Comparison of ENCODE assay signal across 8 mouse cellular contexts in genomic region chr6:136553767-136554569, GRCm38 (mm10). TPM values are rescaled to one million over a fixed set of nuclear protein-coding genes. Genes with fewer than 3 reads are reported as not detected.
A peak's percentile ranks its signal among the peaks of the same experiment; 100 is the strongest.
DNase-seq lines count a peak whose midpoint lies in the region; ATAC-seq and TF ChIP-seq lines count a peak whose summit lies in the region.

No protein-coding gene starts in this region.

- 30% methylated on average over 11 of the region's 11 CpGs for WGBS in forebrain, embryonic 14.5 days
- WGBS in liver, postnatal 0 days (ENCODE audit: insufficient replicate concordance) = 29% methylated on average over 11 of the region's 11 CpGs

- H3K27me3 ChIP-seq in forebrain, embryonic 14.5 days (replicated peaks; ENCODE audit: control insufficient read depth, insufficient read depth, low read length) = no peaks in the 10 kb centered on the region
- H3K27me3 ChIP-seq in liver, postnatal 0 days (ENCODE audit: insufficient read depth, low read length) = no peaks in the 10 kb centered on the region

- intact Hi-C loops in gastrocnemius, postnatal 14 days (cut with DNase I; ENCODE audit: low total_unique reads) = loop anchor here (10.0 kb wide), 1 partner anchor 129 kb away; no protein-coding TSS in a partner anchor

- H3K9ac ChIP-seq in forebrain, embryonic 14.5 days (ENCODE audit: low read length) = no peak overlapping the region
- H3K9ac ChIP-seq in liver, postnatal 0 days (replicated peaks) = no peak overlapping the region

- peak; percentile 30 for DNase-seq in spleen, adult 12 weeks (ENCODE audit: low spot score)
- DNase-seq in spleen, adult 18-20 months = no peak
- DNase-seq in forebrain, embryonic 14.5 days (ENCODE audit: low spot score) = peak; percentile 95
- DNase-seq in induced T-regulatory cell, adult 2 months (ENCODE audit: low read depth) = peak; percentile 92
- DNase-seq in liver, postnatal 0 days = peak; percentile 28
- DNase-seq in gastrocnemius, postnatal 14 days = no peak

- peak; percentile 28; the same call in 1 of the 2 replicates for TF ChIP-seq CTCF in liver, postnatal 0 days (IDR thresholded peaks at IDR 0.05; ENCODE audit: low read depth)

- H3K36me3 ChIP-seq in forebrain, embryonic 14.5 days (ENCODE audit: control insufficient read depth, insufficient read depth, low read length) = no peaks in the 10 kb centered on the region
- peaks cover 16% of the 10 kb centered on the region for H3K36me3 ChIP-seq in liver, postnatal 0 days (replicated peaks; ENCODE audit: insufficient read depth, low read length)

- 0 out of 2 replicates have a peak overlapping the region, but pooled peaks have one; percentile 26 for H3K27ac ChIP-seq in brown adipose tissue, adult 24 weeks (replicated peaks; ENCODE audit: low read depth, low read length)
- peak overlapping the region; percentile 79 for H3K27ac ChIP-seq in forebrain, embryonic 14.5 days (ENCODE audit: low read depth, low read length)
- no peak overlapping the region for H3K27ac ChIP-seq in liver, postnatal 0 days (ENCODE audit: low read depth)

- H3K4me1 ChIP-seq in brown adipose tissue, adult 24 weeks (ENCODE audit: control insufficient read depth, insufficient read depth, insufficient read length, low read length) = no peaks in the 10 kb centered on the region; the same call in 1 of the 2 replicates
- H3K4me1 ChIP-seq in forebrain, embryonic 14.5 days (ENCODE audit: control insufficient read depth, insufficient read depth, low read length) = peaks cover 11% of the 10 kb centered on the region
- H3K4me1 ChIP-seq in liver, postnatal 0 days (ENCODE audit: insufficient read depth) = peaks cover 18% of the 10 kb centered on the region

- no peaks in the 10 kb centered on the region for H3K9me3 ChIP-seq in forebrain, embryonic 14.5 days (replicated peaks; ENCODE audit: control insufficient read depth, low read length)
- H3K9me3 ChIP-seq in liver, postnatal 0 days (ENCODE audit: low read length) = no peaks in the 10 kb centered on the region

- TF ChIP-seq EP300 in liver, postnatal 0 days (IDR thresholded peaks at IDR 0.05; ENCODE audit: low read depth) = no peak

- ATAC-seq in forebrain, embryonic 14.5 days = peak; percentile 83
- peak; percentile 78 for ATAC-seq in liver, postnatal 0 days
- ATAC-seq in neutrophil, adult 5-6 weeks (ENCODE audit: extremely low read depth, insufficient number of reproducible peaks, low FRiP score, poor library complexity, severe bottlenecking) = peak; percentile 91

- H3K4me3 ChIP-seq in brown adipose tissue, adult 24 weeks (ENCODE audit: insufficient read depth, low read depth, low read length) = no peak overlapping the region
- no peak overlapping the region for H3K4me3 ChIP-seq in forebrain, embryonic 14.5 days (ENCODE audit: low read depth, low read length)
- peak overlapping the region; percentile 10; the same call in 1 of the 2 replicates for H3K4me3 ChIP-seq in liver, postnatal 0 days (ENCODE audit: low read depth, low read length)

- H3K4me2 ChIP-seq in forebrain, embryonic 14.5 days (ENCODE audit: low read length) = peak overlapping the region; percentile 25; the same call in 1 of the 2 replicates
- H3K4me2 ChIP-seq in liver, postnatal 0 days (ENCODE audit: low read depth, low read length) = peak overlapping the region; percentile 47

RNA-seq across cellular contexts. Expression of gene Atf7ip, which starts 48.0 kb away (rescaled TPM):
- 13.8 and 15.4 TPM in 2 replicates for polyA plus RNA-seq in brown adipose tissue, adult 24 weeks (2012; ENCODE audit: insufficient read depth, insufficient read length, missing spikeins)
- 27.1 and 42.0 TPM in 2 replicates for polyA plus RNA-seq in forebrain, embryonic 14.5 days (2014; fragmentation: Nextera tagmentation; extraction: Ambion mirVana)
- 5.6 and 6.6 TPM in 2 replicates for polyA plus RNA-seq in liver, postnatal 0 days (2015; fragmentation: Nextera tagmentation; extraction: Ambion mirVana)
- 194 and 211 TPM in 2 replicates for total RNA-seq in neutrophil, adult 5-6 weeks (2017)
- 10 to 100 TPM; 32.8 to 51.9 TPM for total RNA-seq in gastrocnemius, postnatal 14 days (2021)

Comparison
In these comparisons a context has a peak if more than half of its experiments do, and no peak if none do; other contexts are left out.
1. DNase-seq: peak in spleen, adult 12 weeks (single experiment), forebrain, embryonic 14.5 days (single experiment), induced T-regulatory cell, adult 2 months (single experiment) and liver, postnatal 0 days (single experiment); none in spleen, adult 18-20 months (0 of 2) and gastrocnemius, postnatal 14 days (single experiment).
2. Peak in every context shown above with its lines, with median percentiles within 50 percentile points of each other: ATAC-seq.